Mouse (Mus musculus): ENCODE results near the gene Rps6kb2.

The Rps6kb2 gene

DNA sequence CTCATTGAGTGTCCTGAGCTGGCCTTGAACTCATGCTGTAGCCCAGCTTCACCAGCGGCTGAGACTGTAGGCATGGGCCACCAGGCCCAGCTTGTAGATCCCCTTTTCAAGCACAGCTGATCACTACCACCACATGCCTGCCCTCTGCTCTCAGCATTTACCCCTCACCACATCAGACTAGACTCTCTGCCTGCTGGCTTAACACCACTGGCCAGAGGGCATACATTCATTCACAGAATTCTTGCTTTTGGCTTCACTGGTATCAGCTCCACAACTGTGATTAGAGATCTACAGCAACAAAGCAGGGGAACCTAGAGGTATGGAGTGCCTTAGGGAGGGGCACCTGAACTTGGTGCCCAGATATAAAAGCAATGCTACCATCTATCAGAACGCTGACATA is 42.7 kb downstream of the Rps6kb2 start:
- DNase-seq (ENCODE audit: low read depth, low spot score) = no peak

DNA sequence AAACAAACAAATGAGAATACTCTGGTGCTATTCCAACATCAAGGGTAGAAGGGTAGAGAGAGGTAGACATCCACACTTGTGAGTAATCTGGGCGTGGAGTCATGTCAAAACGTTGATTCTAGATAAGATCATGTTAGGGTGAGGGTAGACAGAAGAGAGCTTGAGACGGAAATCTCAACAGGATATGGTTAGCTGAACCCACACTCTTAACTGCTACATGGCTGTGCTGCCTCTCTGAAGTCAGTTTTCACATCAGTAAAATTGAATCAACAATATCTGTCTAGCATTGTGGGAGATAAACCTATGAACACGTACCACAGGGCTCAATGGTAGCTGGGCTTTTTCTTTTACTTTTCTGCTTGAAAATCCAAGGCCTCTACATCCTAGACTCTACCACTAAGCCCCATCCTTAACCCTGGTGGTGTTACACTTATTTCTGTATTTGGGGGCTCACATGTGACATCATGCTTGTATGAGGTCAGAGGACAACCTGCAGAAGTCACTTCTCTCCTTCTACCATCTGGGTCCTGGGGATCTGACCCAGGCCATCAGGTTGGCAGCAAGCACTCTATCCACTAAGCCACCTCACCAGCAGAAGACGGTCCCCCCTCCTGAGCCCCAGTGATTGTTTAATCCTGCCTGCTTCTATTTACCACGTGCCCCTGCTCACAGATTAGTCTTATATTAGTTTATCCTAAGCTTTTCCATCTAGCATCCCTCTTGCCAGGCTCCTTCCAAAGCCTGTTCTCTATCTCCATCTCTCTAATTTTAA is 43.3 kb downstream of the Rps6kb2 start:
- no peak for DNase-seq (ENCODE audit: low read depth, low spot score)

DNA sequence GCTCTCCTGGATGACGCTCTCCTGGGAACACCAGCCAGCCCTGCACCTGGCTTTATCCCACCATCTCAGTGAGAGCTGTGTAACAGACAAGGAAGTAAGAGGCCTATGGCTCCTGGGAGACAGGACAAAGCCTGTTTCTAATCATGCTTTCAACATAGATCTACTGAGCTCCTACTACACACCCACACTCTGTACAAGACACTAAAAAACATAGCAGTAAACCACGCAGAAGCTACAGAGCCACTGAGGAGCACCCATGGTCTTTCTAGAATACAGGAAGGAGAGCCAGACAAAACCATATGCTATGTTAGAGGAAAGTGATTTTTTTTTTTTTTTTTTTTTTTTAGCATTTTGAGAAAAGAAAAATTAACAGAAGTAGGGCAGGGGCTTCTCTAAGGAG is 44.8 kb downstream of the Rps6kb2 start:
- DNase-seq (ENCODE audit: low read depth, low spot score) = no peak

DNA sequence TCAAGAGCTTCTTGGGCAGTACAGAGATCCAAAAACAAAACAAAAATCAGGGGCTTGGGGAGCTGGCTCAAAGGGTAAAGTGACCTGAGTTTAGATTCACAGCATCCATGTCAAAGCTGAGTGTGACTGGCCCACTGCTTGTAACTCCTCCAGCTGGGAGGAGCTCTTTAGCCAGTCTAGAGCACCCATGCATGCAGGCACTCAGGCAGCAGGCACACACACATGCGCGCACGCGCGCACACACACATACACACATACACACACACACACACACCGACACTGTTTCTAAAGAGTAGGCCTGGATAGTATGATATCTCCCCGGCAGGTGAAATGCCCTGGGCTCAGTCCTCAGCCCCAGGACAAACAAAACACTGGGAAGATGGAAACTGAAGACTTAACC is 46.1 kb downstream of the Rps6kb2 start:
- DNase-seq (ENCODE audit: low read depth, low spot score) = no peak

DNA sequence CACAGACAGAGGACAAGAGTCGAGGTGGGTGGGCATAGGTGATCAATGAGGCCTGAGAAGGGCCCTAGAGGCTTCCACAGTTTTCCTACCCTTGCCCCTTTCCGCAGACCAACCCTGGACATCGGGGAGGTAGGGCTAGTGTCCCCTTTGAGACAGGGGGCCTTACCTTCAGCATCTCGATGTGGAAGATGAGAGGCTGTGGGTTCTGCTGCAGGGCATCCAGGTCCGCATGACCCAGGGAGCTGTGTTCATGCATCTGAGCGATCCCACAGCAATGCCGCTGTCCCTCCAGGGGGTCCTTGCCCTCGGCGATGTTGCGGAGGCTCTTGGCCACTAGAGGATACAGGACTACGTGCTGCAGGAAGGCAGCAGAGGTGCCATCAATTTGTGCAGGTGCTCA is 47.3 kb downstream of the Rps6kb2 start:
- no peak for DNase-seq (ENCODE audit: low read depth, low spot score)

DNA sequence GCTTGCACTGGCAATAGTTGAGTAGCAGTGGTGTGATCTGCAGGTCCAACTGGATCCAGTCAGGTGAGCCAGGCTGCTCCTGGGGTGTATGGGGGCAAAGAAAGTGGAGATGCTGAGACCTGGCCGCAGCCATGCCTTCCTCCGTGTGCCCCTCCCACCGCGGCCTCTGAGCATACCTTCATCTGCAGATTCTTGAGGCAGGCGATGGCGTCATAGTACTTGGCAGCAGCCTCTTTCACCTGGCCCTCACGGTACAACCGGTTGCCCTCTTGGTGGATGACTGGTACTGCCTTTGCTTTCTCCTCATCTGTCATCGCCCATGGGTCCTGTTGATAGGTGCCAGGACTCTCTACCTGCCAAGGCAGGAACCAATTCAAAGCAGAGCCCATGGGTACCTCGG is 48.0 kb downstream of the Rps6kb2 start:
- no peak for DNase-seq (ENCODE audit: low read depth, low spot score)

DNA sequence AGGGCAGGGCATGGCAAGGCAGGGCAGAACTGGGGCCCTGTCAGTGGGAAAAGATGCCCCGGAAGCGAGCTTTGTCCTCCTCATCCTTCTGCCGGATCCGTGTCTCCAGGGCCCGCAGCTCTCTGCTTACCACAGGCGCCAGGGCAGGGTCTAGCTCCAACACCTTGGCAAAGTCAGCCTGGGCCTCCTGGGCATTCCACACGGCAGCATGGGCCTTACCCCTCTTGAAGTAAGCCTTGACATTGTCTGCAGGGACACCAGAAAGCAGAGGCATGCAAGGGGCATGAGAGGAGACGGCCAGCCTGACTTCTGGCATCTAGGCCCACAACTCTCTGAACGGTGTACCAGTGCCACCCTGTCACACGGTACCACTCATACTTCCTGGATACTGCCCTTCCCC is 48.6 kb downstream of the Rps6kb2 start:
- no peak for DNase-seq (ENCODE audit: low read depth, low spot score)

DNA sequence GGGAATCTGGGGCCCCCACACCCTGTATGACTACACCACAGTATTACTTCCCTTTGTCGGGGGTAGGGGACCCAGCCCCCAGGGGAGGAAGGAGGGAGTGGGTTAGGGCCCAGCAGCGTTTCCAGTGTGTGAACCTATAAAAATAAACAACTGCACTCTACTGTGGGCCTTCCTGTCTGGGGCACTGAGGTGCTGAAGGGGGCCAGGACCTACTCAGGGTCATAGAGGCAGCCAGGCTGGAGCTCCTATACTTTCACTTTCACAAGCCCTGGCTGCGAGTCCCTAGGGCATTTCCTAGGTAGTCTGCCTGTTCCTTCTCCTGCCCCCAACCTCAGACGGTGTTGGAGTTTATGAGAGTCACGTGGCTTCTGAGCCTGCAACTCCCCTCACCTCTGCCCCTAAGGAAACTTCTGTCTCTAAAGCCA is 49.3 kb downstream of the Rps6kb2 start:
- DNase-seq (ENCODE audit: low read depth, low spot score) = no peak

DNA sequence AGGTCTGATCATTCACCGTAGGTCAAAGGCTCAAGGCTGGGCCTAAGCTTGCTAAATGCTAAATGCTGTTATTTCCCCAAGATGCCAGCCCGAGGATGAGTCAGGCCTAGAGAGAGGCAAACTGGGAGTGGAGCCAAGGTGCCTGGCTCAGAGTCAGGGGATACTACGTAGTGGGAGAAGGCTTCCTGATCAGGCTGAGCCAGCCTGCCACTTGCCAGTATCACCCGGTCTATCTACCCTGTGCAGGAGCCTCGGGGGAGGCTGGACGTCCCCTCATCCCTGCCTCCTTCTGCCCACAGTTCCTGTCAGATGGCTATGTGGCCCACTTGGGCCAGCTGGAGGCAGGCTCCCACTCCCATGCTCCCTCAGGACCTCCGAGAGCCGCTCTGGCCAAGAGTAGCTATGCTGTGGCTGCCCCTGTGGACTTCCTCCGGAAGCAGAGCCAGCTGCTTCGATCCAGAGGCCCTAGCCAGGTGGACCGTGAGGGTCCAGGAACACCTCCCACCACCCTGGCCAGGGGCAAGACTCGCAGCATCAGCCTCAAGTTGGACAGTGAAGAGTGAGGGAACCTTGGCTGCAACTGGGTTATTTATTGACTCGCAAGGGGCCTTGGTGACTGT is 49.9 kb downstream of the Rps6kb2 start:
- no peak for DNase-seq (ENCODE audit: low read depth, low spot score)

DNA sequence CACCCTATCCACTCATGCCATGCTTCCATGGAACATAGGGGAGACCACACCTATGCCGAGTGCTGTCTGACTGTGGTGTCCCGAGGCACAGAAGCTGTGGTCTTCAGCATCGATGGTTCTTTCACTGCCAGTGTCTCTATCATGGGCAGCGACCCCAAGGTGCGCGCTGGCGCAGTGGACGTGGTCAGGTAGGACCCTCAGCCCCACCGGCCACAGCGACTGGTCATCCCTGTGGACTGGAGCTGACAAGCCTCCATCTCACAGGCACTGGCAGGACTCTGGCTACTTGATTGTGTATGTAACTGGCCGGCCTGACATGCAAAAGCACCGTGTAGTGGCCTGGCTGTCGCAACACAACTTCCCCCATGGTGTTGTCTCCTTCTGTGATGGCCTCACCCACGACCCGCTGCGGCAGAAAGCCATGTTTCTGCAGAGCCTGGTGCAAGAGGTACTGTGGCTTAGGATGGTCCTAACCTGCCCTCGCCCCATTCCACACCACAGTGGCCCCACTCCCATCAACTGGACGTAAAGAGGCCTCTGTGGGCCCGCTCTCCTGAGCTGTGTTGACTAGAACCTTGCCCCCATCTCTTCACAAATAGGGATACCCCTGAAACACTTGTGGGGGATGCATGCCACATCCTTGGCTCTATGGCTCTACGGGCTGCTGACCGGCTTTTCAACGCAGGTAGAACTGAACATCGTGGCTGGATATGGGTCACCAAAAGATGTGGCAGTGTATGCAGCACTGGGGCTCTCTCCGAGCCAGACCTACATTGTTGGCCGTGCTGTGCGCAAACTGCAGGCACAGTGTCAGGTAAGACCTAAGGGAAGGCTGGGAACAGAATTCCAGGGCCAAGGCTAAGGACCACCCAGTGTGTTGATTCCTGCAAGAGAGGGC is 50.8 kb downstream of the Rps6kb2 start:
- DNase-seq (ENCODE audit: low read depth, low spot score) = no peak

DNA sequence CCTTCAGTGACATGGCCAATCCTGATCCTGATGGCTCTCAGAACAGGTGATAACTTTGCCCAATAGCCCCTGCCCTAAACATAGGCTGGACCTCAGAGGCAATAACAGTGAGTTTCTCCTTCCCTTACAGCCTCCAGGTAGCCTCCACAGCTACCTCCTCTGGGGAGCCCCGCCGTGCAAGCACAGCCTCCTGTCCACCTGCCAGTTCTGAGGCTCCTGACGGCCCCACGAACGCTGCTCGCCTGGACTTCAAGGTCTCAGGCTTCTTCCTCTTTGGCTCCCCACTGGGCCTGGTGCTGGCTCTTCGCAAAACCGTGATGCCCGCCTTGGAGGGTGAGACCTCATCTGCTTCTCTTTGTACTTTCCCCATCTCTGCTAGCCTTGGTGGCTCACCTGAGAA is 54.6 kb downstream of the Rps6kb2 start:
- DNase-seq (ENCODE audit: low read depth, low spot score) = no peak

DNA sequence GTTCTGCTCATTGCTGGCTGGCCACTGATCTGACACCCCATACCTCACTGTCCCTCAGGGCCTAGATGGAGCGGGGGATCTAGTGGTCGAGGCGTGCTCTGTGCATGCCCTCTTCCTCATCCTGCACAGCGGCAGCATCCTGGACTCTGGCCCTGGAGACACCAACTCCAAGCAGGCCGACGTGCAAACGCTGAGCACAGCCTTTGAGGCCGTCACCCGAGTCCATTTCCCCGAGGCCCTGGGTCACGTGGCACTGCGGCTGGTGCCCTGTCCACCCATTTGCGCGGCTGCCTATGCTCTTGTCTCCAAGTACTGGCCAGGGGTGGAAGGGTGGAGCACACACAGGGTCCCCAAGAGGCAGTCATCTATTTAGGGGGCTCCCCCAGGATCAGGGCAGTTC is 56.5 kb downstream of the Rps6kb2 start:
- no peak for DNase-seq (ENCODE audit: low read depth, low spot score)

DNA sequence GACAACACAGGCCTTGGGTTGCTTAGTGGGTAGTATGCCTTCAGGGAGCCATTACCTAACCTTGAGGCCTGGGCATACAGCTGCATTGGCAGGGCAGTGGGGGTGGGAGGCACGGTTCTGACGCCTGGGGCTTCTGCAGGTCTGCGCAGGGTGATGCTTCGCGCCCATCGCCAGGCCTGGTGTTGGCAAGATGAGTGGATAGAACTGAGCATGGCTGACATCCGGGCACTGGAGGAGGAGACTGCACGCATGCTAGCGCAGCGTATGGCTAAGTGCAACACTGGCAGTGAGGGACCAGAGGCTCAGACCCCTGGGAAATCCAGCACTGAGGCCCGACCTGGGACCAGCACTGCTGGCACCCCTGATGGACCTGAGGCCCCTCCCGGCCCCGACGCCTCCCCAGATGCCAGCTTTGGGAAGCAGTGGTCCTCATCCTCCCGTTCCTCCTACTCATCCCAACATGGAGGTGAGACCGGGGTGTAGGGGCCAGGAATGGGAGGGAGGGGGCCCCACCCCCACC is 58.4 kb downstream of the Rps6kb2 start:
- DNase-seq (ENCODE audit: low read depth, low spot score) = no peak
